Mouse (Mus musculus) liver, embryonic 13.5 days (tissue): Measurements from ENCODE around the gene Shank2. TPM values are rescaled to one million over a fixed set of nuclear protein-coding genes. Genes with fewer than 3 reads are reported as not detected.

Experiments
- ATAC-seq: fragments of 200-750 bp; cut with Nextera tagmentation; 2 replicates; pipeline ENCODE4 v1.8.0; 2017; ENCODE audit warnings: low read depth, mild to moderate bottlenecking, moderate number of reproducible peaks, moderate library complexity
- DNase-seq: peaks from one replicate; pipeline ENCODE4 v3.0.0; 2022
- H3K27ac ChIP-seq: fragments of 300-500 bp; sonication (generic); 2 replicates; pipeline ENCODE4 v1.5.1; 2015; ENCODE audit warnings: moderate library complexity, mild to moderate bottlenecking, inconsistent platforms
- H3K27me3 ChIP-seq: fragments of 300-500 bp; sonication (generic); 2 replicates; pipeline ENCODE4 v1.6.1; 2015; ENCODE audit warnings: mild to moderate bottlenecking, inconsistent platforms
- H3K36me3 ChIP-seq: fragments of 300-500 bp; sonication (generic); 2 replicates; pipeline ENCODE4 v1.6.1; 2015; ENCODE audit warnings: mild to moderate bottlenecking, inconsistent platforms
- H3K4me1 ChIP-seq: fragments of 300-500 bp; sonication (generic); replicated peaks from 2 replicates; pipeline ENCODE4 v1.6.1; 2015; ENCODE audit warnings: inconsistent platforms
- H3K4me2 ChIP-seq: fragments of 300-500 bp; sonication (generic); 2 replicates; pipeline ENCODE4 v1.6.1; 2015; ENCODE audit warnings: inconsistent platforms, mild to moderate bottlenecking, moderate library complexity
- H3K4me3 ChIP-seq: fragments of 300-500 bp; sonication (generic); replicated peaks from 2 replicates; pipeline ENCODE4 v1.5.1; 2015; ENCODE audit warnings: mild to moderate bottlenecking, inconsistent platforms
- H3K9ac ChIP-seq: fragments of 300-500 bp; sonication (generic); 2 replicates; pipeline ENCODE4 v1.6.1; 2015; ENCODE audit warnings: mild to moderate bottlenecking, inconsistent platforms
- H3K9me3 ChIP-seq: fragments of 300-500 bp; sonication (generic); replicated peaks from 2 replicates; pipeline ENCODE4 v1.6.1; 2016; ENCODE audit warnings: inconsistent platforms
- WGBS: fragments of 180-500 bp; shearing (Covaris S2); methylation state at CpG from one replicate; pipeline ENCODE4 v1.1.7; 2015; ENCODE audit not compliant: insufficient replicate concordance; 5-methylcytosine and 5-hydroxymethylcytosine counted together
- polyA plus RNA-seq: library from polyadenylated mRNA; unstranded; fragments of >200 nt; fragmentation: Nextera tagmentation; extraction: Ambion mirVana; gene quantifications from 2 replicates; pipeline ENCODE4 v1.2.1, GENCODE M21; 2015

Gene Shank2
- polyA plus RNA-seq, 1 experiment from 2014 or later = 0.30 TPM

DNA sequence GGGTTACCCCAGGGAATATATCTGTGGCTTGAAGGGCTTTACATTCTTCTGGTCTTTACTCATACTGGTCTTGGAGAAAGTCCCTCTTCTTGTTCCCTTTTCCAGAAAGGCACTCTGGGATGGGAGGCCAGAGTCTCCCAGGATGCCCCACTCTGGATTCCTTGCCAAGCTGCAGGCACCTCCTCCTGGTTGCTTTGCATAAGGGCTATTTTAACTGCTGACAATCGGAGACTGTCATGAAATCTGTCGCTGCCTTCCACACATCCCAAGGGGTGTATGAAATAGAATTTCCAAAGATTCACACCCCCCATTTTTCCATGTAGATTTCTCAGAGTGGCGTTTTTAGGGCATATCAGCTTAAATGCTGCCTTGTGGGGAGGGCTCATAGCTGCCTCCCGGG is 249.1 kb downstream of the Shank2 start:
- Histone ChIP-seq H3K27me3 (no peaks in the 10 kb centered on the region), H3K4me3 (no peak overlapping the region), H3K4me1 (no peaks in the 10 kb centered on the region), H3K27ac (no peak overlapping the region), H3K4me2 (no peak overlapping the region), H3K9me3 (no peaks in the 10 kb centered on the region), H3K36me3 (no peaks in the 10 kb centered on the region), H3K9ac (no peak overlapping the region)
- DNase-seq = no peak
- 37% methylated on average over 4 of the region's 4 CpGs for WGBS
- ATAC-seq = no peak

DNA sequence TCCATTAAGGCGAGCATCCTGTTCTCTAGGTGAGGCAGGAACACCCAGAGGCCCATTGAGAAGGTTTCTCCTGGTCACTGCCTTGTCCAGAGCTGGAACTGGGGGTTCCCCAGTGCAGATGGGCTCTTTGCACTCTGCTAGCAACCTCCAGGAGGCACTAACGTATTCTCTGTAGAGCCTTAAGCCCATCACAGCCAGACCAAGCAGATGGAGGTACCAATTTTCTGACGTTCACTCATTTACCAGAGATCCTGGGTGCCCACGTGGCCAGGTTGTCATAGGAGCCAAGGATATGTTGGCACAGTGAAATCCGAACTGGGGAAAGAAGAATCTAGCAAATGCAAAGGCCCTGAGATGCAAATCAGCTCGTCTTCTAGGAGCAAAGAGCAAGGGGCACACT is 249.5 kb downstream of the Shank2 start:
- H3K9ac ChIP-seq = no peak overlapping the region
- no peaks in the 10 kb centered on the region for H3K36me3 ChIP-seq
- no peak for ATAC-seq
- no peak overlapping the region for H3K4me2 ChIP-seq
- H3K4me3 ChIP-seq = no peak overlapping the region
- WGBS = 27% methylated on average over 6 of the region's 6 CpGs
- H3K9me3 ChIP-seq = no peaks in the 10 kb centered on the region
- H3K4me1 ChIP-seq = no peaks in the 10 kb centered on the region
- no peaks in the 10 kb centered on the region for H3K27me3 ChIP-seq
- H3K27ac ChIP-seq = no peak overlapping the region
- DNase-seq = no peak

DNA sequence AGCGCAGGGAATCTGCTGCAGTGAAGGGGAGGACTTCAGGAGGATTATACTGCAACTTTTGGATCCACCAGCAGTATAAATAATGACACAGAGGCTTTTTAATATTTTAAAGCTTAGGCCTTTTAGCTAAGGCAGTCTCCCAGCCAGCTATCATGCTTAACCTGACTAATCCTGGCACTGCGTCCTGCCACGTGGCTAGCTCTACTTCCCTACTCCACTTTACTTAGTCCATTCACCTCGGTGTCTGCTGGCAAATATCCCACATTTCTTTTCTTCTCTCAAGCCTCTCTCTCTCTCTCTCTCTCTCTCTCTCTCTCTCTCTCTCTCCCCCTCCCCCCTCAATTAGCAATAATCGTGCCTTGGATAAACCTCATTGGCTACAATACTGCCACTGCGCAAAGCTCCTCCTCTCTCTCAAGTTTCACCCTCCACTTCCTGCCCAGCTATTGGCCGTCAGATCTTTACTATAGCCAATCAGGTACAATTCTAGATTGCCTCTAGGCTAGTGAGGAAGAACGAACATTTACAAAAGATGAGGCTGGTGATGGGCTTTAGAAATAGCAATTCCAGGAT is 253.0 kb downstream of the Shank2 start:
- ATAC-seq = no peak
- 29% methylated on average over 8 of the region's 8 CpGs for whole genome bisulfite sequencing
- no peak for DNase-seq

DNA sequence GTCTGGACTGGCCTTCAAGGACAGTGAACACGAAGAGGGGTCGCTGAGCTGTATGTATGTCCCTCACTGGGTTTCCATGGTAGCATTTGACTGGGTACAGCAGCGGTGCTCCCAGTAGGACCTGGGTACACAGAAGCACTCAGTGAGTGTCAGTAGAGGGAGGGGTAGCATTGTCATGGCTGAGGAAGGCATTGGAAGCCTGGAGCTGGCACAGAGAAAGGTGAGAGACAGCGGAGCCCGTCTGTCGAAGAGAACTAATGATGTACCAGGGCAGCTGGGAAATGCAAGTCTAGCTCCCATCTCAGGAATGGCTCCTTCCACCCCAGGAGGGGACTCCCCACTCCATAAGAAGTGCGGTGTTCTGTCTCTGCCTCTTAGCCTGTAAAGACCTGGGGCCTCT is 256.1 kb downstream of the Shank2 start:
- Histone ChIP-seq H3K4me3 (no peak overlapping the region), H3K4me1 (no peaks in the 10 kb centered on the region), H3K27me3 (no peaks in the 10 kb centered on the region), H3K4me2 (no peak overlapping the region), H3K9me3 (no peaks in the 10 kb centered on the region), H3K9ac (no peak overlapping the region), H3K27ac (no peak overlapping the region), H3K36me3 (no peaks in the 10 kb centered on the region)
- ATAC-seq (no peak), DNase-seq (no peak)
- WGBS = 57% methylated on average over 7 of the region's 7 CpGs

More for the DNA sequence above, 253.0 kb downstream of the Shank2 start:
- H3K9ac ChIP-seq = no peak overlapping the region
- no peaks in the 10 kb centered on the region for H3K4me1 ChIP-seq
- H3K27me3 ChIP-seq = no peaks in the 10 kb centered on the region
- no peak overlapping the region for H3K27ac ChIP-seq
- H3K4me2 ChIP-seq = no peak overlapping the region
- no peaks in the 10 kb centered on the region for H3K36me3 ChIP-seq
- no peak overlapping the region for H3K4me3 ChIP-seq
- H3K9me3 ChIP-seq = no peaks in the 10 kb centered on the region

DNA sequence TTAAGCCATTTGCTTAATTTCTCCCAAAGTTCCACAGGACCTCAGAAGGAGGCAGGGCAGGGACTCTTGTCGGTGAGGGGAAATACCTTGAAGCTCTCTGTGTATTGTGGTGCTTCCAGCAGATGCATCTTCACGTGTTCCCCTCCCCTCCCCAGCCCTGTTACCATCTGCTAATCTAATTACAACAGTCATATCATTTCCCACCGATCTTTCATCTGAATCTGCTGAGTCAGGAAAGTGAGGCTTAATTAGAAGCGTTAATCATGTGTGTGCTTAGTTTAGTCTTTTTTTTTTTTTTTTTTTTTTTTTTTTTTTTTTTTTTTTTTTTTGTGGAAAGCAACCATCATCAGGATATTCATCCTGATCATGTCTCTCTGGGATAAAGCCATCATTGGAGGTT is 256.6 kb downstream of the Shank2 start:
- no peak for DNase-seq
- WGBS = 56% methylated on average over 4 of the region's 4 CpGs
- no peak for ATAC-seq
- no peak overlapping the region for H3K9ac ChIP-seq
- H3K27ac ChIP-seq = no peak overlapping the region
- no peak overlapping the region for H3K4me3 ChIP-seq
- no peaks in the 10 kb centered on the region for H3K4me1 ChIP-seq
- no peaks in the 10 kb centered on the region for H3K36me3 ChIP-seq
- no peaks in the 10 kb centered on the region for H3K9me3 ChIP-seq
- no peak overlapping the region for H3K4me2 ChIP-seq
- H3K27me3 ChIP-seq = no peaks in the 10 kb centered on the region

DNA sequence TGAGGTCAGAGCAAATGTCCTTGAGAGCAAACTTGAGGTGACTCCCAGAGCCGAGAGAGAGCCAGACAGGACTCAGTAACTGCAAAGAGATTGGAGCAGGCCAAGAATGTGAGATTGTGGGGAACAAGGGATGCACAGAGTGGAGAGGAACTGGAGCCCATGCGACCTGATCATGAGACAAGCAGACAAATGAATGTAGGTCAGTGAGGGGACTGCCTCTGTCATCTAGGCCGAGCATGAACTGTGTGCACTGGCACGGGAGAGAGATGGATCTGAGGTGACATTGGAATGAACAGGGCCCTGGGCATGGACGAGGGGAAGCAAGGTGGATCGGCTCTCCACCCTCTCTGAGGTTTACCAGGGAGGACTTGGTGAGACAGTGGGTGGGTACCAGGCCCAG is 260.9 kb downstream of the Shank2 start:
- Histone ChIP-seq H3K4me2 (no peak overlapping the region), H3K27ac (no peak overlapping the region), H3K9me3 (no peaks in the 10 kb centered on the region), H3K27me3 (no peaks in the 10 kb centered on the region), H3K4me1 (no peaks in the 10 kb centered on the region), H3K4me3 (no peak overlapping the region), H3K9ac (no peak overlapping the region), H3K36me3 (no peaks in the 10 kb centered on the region)
- no peak for DNase-seq
- no peak for ATAC-seq
- 56% methylated on average over 6 of the region's 6 CpGs for WGBS

DNA sequence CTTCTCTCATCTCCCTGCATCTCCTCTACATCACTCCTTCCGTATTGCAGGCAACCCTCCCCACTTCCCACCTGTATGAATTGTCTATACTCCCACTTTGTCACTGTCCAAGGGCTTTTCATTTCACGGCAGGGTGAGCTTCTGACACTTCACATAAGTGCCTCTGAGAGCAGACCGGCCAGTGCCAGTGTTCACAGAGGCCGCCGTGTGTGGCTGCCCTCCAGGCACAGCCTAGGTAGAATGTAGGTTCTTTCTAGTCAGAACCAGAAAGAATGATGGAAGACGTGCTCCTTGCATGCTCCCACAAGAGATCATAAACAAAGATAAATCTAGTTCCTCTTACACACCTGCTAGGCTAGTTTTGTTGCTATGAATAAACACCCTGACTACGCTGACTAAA is 265.0 kb downstream of the Shank2 start:
- DNase-seq (no peak), ATAC-seq (no peak)
- WGBS = 57% methylated on average over 7 of the region's 7 CpGs
- Histone ChIP-seq H3K4me3 (no peak overlapping the region), H3K27me3 (no peaks in the 10 kb centered on the region), H3K9ac (no peak overlapping the region), H3K27ac (no peak overlapping the region), H3K9me3 (no peaks in the 10 kb centered on the region), H3K36me3 (no peaks in the 10 kb centered on the region), H3K4me1 (no peaks in the 10 kb centered on the region), H3K4me2 (no peak overlapping the region)

DNA sequence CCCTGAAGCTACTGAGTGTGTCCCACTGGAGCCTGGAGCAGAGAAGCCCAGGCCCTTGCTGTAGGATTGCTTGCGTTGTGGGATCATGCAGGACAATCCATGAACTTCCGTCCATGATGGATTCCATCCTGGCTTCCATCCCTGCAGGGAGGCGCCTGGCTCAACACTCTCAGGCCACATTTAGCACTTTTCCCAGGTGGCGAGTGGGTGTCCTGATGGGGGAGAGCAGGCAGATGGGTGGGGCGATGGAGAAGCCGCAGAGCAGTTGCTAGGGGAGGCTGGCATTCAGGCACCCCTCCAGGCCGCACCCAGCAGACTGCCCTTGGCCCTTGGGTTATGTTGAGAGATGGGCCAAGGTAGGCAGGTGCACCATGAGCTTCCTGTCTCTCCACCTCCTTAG is 266.6 kb downstream of the Shank2 start:
- Histone ChIP-seq H3K27me3 (no peaks in the 10 kb centered on the region), H3K9me3 (no peaks in the 10 kb centered on the region), H3K9ac (no peak overlapping the region), H3K36me3 (no peaks in the 10 kb centered on the region), H3K4me2 (no peak overlapping the region), H3K4me1 (no peaks in the 10 kb centered on the region), H3K4me3 (no peak overlapping the region), H3K27ac (no peak overlapping the region)
- DNase-seq = no peak
- no peak for ATAC-seq
- WGBS = 56% methylated on average over 7 of the region's 7 CpGs

DNA sequence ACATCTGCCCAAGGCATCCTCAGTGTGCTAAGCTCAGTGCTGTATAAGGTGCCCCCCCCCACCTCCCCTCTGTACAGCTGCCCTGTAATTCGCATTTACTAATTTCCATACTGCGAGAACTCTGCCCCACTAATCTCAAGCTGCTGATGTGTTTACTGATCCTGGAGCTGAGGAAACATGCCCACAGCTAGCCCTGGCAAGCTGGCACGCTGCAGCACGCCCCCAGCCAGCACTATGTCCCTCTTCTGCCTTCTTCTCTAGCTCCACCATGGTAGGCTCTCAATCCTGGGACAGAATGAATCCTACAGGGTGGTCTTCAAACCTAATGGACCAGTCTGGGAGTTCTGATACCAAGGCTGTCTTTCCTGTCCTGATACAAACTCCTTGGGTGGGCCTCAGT is 267.1 kb downstream of the Shank2 start:
- H3K4me1 ChIP-seq = no peaks in the 10 kb centered on the region
- no peak overlapping the region for H3K9ac ChIP-seq
- H3K27me3 ChIP-seq = no peaks in the 10 kb centered on the region
- DNase-seq (no peak), ATAC-seq (no peak)
- H3K4me3 ChIP-seq = no peak overlapping the region
- no peaks in the 10 kb centered on the region for H3K9me3 ChIP-seq
- 65% methylated on average over 4 of the region's 4 CpGs for WGBS
- no peak overlapping the region for H3K4me2 ChIP-seq
- H3K27ac ChIP-seq = no peak overlapping the region
- no peaks in the 10 kb centered on the region for H3K36me3 ChIP-seq

DNA sequence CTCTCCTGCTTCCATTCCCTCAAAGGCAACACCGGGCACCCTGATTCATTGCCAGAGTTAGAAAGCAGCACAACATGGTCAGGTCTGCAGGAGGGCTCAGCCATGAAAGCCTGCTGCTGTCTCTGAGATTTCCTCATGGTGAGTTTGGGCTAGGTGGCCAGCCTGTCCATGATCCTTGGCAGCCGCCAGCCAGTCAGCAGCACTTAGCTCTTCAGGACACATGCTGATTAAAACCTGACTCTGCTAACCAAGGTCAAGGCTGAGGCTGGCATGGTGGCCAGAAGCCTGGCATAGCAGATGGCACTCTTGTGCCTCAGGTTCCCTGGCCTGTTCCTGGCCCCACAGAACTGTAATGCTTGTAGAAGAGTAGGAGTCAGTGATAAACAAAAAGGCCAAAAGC is 269.3 kb downstream of the Shank2 start:
- H3K4me2 ChIP-seq = no peak overlapping the region
- no peak for ATAC-seq
- H3K27me3 ChIP-seq = no peaks in the 10 kb centered on the region
- DNase-seq = no peak
- no peaks in the 10 kb centered on the region for H3K36me3 ChIP-seq
- H3K4me3 ChIP-seq = no peak overlapping the region
- no peak overlapping the region for H3K9ac ChIP-seq
- 69% methylated on average over 2 of the region's 2 CpGs for WGBS
- H3K4me1 ChIP-seq = no peaks in the 10 kb centered on the region
- H3K27ac ChIP-seq = no peak overlapping the region
- H3K9me3 ChIP-seq = no peaks in the 10 kb centered on the region

DNA sequence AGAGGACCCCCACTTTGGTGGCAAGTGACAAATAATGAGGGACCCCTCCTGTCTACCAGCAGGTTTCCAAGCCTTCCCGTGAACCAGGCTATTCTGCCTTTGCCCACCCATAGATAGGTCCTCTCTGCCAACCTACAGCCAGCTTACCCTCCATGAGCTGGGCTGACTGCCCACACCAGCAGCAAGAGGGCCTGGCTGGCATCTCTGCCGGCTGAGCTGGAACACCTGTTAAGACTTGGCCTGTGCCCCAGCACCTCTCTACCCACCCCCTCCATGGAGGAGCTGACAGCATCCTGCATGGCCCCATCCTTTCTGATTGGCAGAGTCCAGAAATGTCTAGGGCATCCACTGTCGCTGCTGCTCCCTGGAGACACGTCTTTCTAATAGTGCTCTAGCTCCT is 277.0 kb downstream of the Shank2 start:
- Histone ChIP-seq H3K4me2 (no peak overlapping the region), H3K4me1 (no peaks in the 10 kb centered on the region)

DNA sequence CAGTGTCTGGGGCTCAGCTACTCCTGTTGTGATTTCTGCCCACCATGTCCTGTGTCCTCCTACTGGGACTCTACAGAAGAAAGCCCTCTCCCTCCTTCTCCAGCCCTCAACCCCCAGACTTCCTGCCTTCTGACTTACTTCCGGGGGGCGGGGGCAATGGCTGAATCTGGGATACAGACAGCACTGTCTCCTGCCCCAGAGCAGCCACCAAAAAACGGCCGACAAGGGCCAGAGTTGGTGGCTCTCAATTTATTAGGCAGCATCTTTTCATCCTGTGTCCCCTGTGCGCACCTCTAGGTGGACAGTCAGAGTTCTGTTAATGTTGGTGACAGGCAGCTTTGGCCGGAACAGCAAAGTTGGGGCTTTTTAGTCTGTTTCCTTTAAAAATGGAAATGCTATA is 282.0 kb downstream of the Shank2 start:
- Histone ChIP-seq H3K9me3 (no peaks in the 10 kb centered on the region), H3K27me3 (peaks cover 34% of the 10 kb centered on the region), H3K4me1 (no peaks in the 10 kb centered on the region), H3K4me3 (no peak overlapping the region), H3K36me3 (no peaks in the 10 kb centered on the region), H3K27ac (no peak overlapping the region), H3K4me2 (peak overlapping the region; percentile 28; the same call in 1 of the 2 replicates), H3K9ac (no peak overlapping the region)
- WGBS = 10% methylated on average over 6 of the region's 6 CpGs
- DNase-seq (no peak), ATAC-seq (no peak)

More for the DNA sequence above, 277.0 kb downstream of the Shank2 start:
- Histone ChIP-seq H3K9ac (no peak overlapping the region), H3K4me3 (no peak overlapping the region), H3K27ac (no peak overlapping the region), H3K9me3 (no peaks in the 10 kb centered on the region), H3K36me3 (no peaks in the 10 kb centered on the region), H3K27me3 (peaks cover 14% of the 10 kb centered on the region)
- 53% methylated on average over 4 of the region's 4 CpGs for WGBS
- DNase-seq (no peak), ATAC-seq (no peak)
